Mouse (Mus musculus): ENCODE measurements around the gene Gm42517. TPM values are rescaled to one million over a fixed set of nuclear protein-coding genes. Genes with fewer than 3 reads are reported as not detected.

Gene Gm42517
- polyA plus RNA-seq (2012; rRNA removed) (0.45 and 0.65 TPM in 2 replicates), polyA plus RNA-seq (2014; fragmentation: Nextera tagmentation; extraction: Ambion mirVana) (0.14 and 0.52 TPM in 2 replicates)

DNA sequence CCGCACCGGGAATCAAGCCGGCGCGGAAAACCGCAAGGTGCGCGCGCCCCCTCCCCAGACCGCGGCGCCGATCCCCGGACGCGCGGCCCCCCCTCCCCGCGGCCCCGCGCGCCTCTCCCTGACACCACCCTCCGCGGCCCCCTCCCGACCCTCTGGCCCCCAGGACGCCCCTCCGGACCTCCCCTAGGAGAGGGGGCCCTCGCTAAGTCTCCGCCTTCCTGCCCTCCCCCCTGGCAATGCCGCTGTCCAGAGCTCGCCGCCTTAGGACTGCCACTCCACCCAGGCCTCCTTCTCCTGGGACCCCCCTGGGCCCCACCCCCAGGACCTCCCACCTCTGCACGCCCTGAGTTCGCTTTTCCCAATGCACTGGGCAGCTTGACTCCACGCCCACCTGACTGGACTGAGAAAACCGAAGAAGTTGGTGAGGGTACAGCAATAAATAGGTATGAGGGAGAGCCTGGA is at the start of gene Gm42517:
Gene Gm42517, minus strand, starts transcription at position 52 of the 462 bp plus-strand sequence.
- ATAC-seq (ENCODE audit: low FRiP score, low read depth) (no peak), DNase-seq (ENCODE audit: low spot score) (no peak)
- Histone ChIP-seq H3K36me3 (ENCODE audit: control insufficient read depth, insufficient read depth, low read length) (no peaks in the 10 kb centered on the region), H3K9ac (ENCODE audit: low read depth, low read length, severe bottlenecking) (peak within 1 kb of the TSS; percentile 50), H3K27me3 (ENCODE audit: control insufficient read depth, insufficient read depth, low read length) (peaks cover 89% of the 10 kb centered on the region), H3K9me3 (ENCODE audit: control insufficient read depth, low read length) (no peaks in the 10 kb centered on the region), H3K4me2 (replicated peaks; ENCODE audit: low read depth, low read length, severe bottlenecking) (peak within 1 kb of the TSS; percentile 94), H3K27ac (replicated peaks; ENCODE audit: low read depth, low read length) (no peak within 1 kb of the TSS), H3K4me3 (replicated peaks; ENCODE audit: low read length) (peak within 1 kb of the TSS; percentile 52), H3K4me1 (ENCODE audit: control insufficient read depth, insufficient read depth, low read length) (peaks cover 15% of the 10 kb centered on the region)
- TF ChIP-seq POLR2A (IDR thresholded peaks at IDR 0.05; ENCODE audit: borderline replicate concordance, extremely low read depth, insufficient read depth, insufficient read length), result no peak
- 1% methylated on average over 10 of the region's 36 CpGs for WGBS

DNA sequence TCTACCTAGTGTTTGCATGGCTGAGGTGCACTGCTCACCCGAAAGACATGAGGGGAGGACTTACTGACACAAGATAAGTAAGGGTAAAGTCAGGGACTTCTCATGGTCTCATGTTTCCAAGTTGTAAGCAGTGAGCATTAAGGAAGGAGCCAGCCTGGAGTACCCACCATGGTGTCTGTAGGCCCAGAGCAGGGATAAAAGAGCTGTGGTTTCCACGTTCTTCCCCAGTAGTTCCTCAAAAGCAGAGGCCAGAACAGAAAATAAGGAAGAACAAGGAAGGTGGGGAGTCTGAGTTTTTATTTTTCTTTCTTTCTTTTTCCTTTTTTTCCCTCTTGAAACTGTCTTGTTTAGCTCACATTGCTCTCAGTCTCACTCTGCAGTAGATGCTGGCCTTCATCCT is 47.0 kb upstream of the Gm42517 start:
- Histone ChIP-seq H3K9ac (ENCODE audit: low read depth, low read length, severe bottlenecking) (no peak overlapping the region), H3K4me3 (replicated peaks; ENCODE audit: low read length) (no peak overlapping the region), H3K36me3 (ENCODE audit: control insufficient read depth, insufficient read depth, low read length) (no peaks in the 10 kb centered on the region), H3K4me1 (ENCODE audit: control insufficient read depth, insufficient read depth, low read length) (no peaks in the 10 kb centered on the region), H3K4me2 (replicated peaks; ENCODE audit: low read depth, low read length, severe bottlenecking) (no peak overlapping the region), H3K9me3 (ENCODE audit: control insufficient read depth, low read length) (no peaks in the 10 kb centered on the region), H3K27me3 (ENCODE audit: control insufficient read depth, insufficient read depth, low read length) (no peaks in the 10 kb centered on the region), H3K27ac (replicated peaks; ENCODE audit: low read depth, low read length) (no peak overlapping the region)
- DNase-seq (ENCODE audit: low spot score) (no peak), ATAC-seq (ENCODE audit: low FRiP score, low read depth) (no peak)
- TF ChIP-seq POLR2A (IDR thresholded peaks at IDR 0.05; ENCODE audit: borderline replicate concordance, extremely low read depth, insufficient read depth, insufficient read length), result no peak
- WGBS, result 78% methylated on average over 2 of the region's 2 CpGs

DNA sequence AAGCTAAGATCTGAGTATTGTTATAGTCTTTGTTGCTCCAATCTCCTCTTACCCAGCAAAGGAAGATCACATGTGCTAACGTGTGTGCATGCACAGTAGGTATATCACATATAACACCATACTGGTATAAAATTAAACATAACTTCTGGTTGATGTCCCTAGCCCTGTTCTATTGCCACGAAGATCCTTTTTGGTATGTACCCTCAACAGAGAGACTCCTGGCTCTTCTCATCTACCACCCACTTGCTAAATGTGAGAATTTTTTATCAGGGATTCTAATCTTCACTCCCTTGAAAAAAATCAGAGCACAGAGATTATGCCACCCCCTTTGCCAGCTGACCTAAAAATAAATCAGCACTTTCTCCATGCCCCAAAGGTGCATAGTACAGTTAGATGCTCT is 39.3 kb upstream of the Gm42517 start:
- H3K4me2 ChIP-seq (replicated peaks; ENCODE audit: low read depth, low read length, severe bottlenecking), result no peak overlapping the region
- no peak for TF ChIP-seq POLR2A (IDR thresholded peaks at IDR 0.05; ENCODE audit: borderline replicate concordance, extremely low read depth, insufficient read depth, insufficient read length)
- H3K4me1 ChIP-seq (ENCODE audit: control insufficient read depth, insufficient read depth, low read length), result no peaks in the 10 kb centered on the region
- no peaks in the 10 kb centered on the region for H3K36me3 ChIP-seq (ENCODE audit: control insufficient read depth, insufficient read depth, low read length)
- 77% methylated on average over 2 of the region's 2 CpGs for WGBS
- no peak overlapping the region for H3K4me3 ChIP-seq (replicated peaks; ENCODE audit: low read length)
- DNase-seq (ENCODE audit: low spot score), result no peak
- H3K27ac ChIP-seq (replicated peaks; ENCODE audit: low read depth, low read length), result no peak overlapping the region
- no peak for ATAC-seq (ENCODE audit: low FRiP score, low read depth)
- H3K9ac ChIP-seq (ENCODE audit: low read depth, low read length, severe bottlenecking), result no peak overlapping the region
- H3K9me3 ChIP-seq (ENCODE audit: control insufficient read depth, low read length), result no peaks in the 10 kb centered on the region
- no peaks in the 10 kb centered on the region for H3K27me3 ChIP-seq (ENCODE audit: control insufficient read depth, insufficient read depth, low read length)

DNA sequence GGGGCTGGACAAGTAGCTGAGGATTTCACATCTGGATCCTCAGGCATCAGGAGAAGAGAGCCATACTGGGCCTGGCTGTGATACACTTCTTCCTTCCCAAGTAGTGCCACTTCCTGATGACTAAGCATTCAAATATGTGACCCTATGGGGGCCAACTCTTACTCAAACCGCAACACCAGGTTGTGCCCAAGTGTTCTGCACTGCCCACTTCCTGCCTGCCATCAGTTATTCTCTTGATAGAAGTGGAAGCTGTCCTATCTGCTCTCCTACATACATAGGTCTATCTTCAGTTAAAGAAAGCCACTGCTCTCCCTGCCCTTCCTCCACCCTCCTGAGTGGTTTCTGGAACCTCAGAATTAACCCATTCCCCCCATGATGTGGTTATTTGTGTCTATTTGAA is 37.7 kb upstream of the Gm42517 start:
- Histone ChIP-seq H3K4me1 (ENCODE audit: control insufficient read depth, insufficient read depth, low read length) (no peaks in the 10 kb centered on the region), H3K9ac (ENCODE audit: low read depth, low read length, severe bottlenecking) (no peak overlapping the region), H3K36me3 (ENCODE audit: control insufficient read depth, insufficient read depth, low read length) (no peaks in the 10 kb centered on the region), H3K9me3 (ENCODE audit: control insufficient read depth, low read length) (no peaks in the 10 kb centered on the region), H3K4me2 (replicated peaks; ENCODE audit: low read depth, low read length, severe bottlenecking) (no peak overlapping the region), H3K27me3 (ENCODE audit: control insufficient read depth, insufficient read depth, low read length) (no peaks in the 10 kb centered on the region), H3K4me3 (replicated peaks; ENCODE audit: low read length) (no peak overlapping the region), H3K27ac (replicated peaks; ENCODE audit: low read depth, low read length) (no peak overlapping the region)
- 88% methylated on average over 1 of the region's 1 CpGs for WGBS
- no peak for DNase-seq (ENCODE audit: low spot score)
- ATAC-seq (ENCODE audit: low FRiP score, low read depth), result no peak
- TF ChIP-seq POLR2A (IDR thresholded peaks at IDR 0.05; ENCODE audit: borderline replicate concordance, extremely low read depth, insufficient read depth, insufficient read length), result no peak

DNA sequence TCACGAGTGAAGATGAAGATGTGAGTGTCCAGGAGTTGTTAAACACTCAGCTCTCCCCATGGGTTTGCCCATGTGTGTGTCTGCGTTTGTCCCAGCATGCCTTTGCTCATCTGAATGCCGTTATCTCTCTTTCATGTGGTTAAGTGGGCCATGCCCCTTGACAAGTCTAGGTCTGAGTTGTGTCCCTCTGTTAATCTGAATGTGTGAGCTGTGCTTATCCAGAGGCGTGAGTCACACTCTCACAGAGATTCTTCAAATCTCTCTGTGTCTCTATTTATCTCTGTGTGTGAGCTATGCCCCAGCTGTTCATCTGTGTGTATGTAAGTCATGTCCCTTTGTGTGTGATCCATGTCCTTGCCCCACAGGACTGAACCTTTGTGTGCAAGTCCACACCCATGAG is 35.7 kb upstream of the Gm42517 start:
- no peaks in the 10 kb centered on the region for H3K27me3 ChIP-seq (ENCODE audit: control insufficient read depth, insufficient read depth, low read length)
- H3K27ac ChIP-seq (replicated peaks; ENCODE audit: low read depth, low read length), result no peak overlapping the region
- H3K4me1 ChIP-seq (ENCODE audit: control insufficient read depth, insufficient read depth, low read length), result no peaks in the 10 kb centered on the region
- H3K9me3 ChIP-seq (ENCODE audit: control insufficient read depth, low read length), result no peaks in the 10 kb centered on the region
- H3K4me3 ChIP-seq (replicated peaks; ENCODE audit: low read length), result no peak overlapping the region
- no peak for TF ChIP-seq POLR2A (IDR thresholded peaks at IDR 0.05; ENCODE audit: borderline replicate concordance, extremely low read depth, insufficient read depth, insufficient read length)
- ATAC-seq (ENCODE audit: low FRiP score, low read depth), result no peak
- WGBS, result 74% methylated on average over 4 of the region's 4 CpGs
- DNase-seq (ENCODE audit: low spot score), result no peak
- no peak overlapping the region for H3K9ac ChIP-seq (ENCODE audit: low read depth, low read length, severe bottlenecking)
- no peak overlapping the region for H3K4me2 ChIP-seq (replicated peaks; ENCODE audit: low read depth, low read length, severe bottlenecking)
- H3K36me3 ChIP-seq (ENCODE audit: control insufficient read depth, insufficient read depth, low read length), result no peaks in the 10 kb centered on the region

DNA sequence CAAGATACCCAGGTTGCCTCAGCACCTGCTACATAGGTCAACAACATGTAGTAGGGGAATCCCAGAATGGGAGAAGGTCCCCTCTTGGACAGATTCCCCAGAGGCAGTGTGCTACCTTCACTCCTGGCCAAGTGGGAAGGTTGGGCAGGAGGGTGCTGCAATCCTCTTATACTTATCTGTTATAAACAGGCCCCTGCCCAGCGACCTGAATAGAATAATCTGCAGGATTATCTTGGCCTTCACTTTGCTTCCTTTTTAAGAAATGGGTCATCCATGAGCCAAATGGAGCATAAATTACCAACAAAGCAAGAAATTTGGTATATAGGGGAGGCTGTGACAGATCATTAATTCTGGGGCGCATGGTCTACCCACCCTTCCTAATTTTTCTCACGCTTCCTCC is 22.0 kb upstream of the Gm42517 start:
- WGBS, result 77% methylated on average over 3 of the region's 3 CpGs
- no peak for DNase-seq (ENCODE audit: low spot score)
- no peak for ATAC-seq (ENCODE audit: low FRiP score, low read depth)
- Histone ChIP-seq H3K9ac (ENCODE audit: low read depth, low read length, severe bottlenecking) (no peak overlapping the region), H3K27ac (replicated peaks; ENCODE audit: low read depth, low read length) (no peak overlapping the region), H3K9me3 (ENCODE audit: control insufficient read depth, low read length) (no peaks in the 10 kb centered on the region), H3K27me3 (ENCODE audit: control insufficient read depth, insufficient read depth, low read length) (no peaks in the 10 kb centered on the region), H3K4me1 (ENCODE audit: control insufficient read depth, insufficient read depth, low read length) (no peaks in the 10 kb centered on the region), H3K4me3 (replicated peaks; ENCODE audit: low read length) (no peak overlapping the region), H3K4me2 (replicated peaks; ENCODE audit: low read depth, low read length, severe bottlenecking) (no peak overlapping the region), H3K36me3 (ENCODE audit: control insufficient read depth, insufficient read depth, low read length) (no peaks in the 10 kb centered on the region)
- TF ChIP-seq POLR2A (IDR thresholded peaks at IDR 0.05; ENCODE audit: borderline replicate concordance, extremely low read depth, insufficient read depth, insufficient read length), result no peak

Data from limb, embryonic 14.5 days (tissue).